Mouse (Mus musculus) liver, adult (tissue): ENCODE measurements at regions not wholly inside any gene's neighbourhood (a gene's known extent, or its start where the extent isn't known, plus 50 kb on each side); places are given as distances from the start of the nearest gene placed in this dataset.

Experiments
- GATA4 ChIP-seq: IDR thresholded peaks from 2 replicates; pipeline ENCODE4 v1.6.1; 2014; ENCODE audit warnings: mild to moderate bottlenecking, low read length; ENCODE audit not compliant: insufficient replicate concordance

DNA sequence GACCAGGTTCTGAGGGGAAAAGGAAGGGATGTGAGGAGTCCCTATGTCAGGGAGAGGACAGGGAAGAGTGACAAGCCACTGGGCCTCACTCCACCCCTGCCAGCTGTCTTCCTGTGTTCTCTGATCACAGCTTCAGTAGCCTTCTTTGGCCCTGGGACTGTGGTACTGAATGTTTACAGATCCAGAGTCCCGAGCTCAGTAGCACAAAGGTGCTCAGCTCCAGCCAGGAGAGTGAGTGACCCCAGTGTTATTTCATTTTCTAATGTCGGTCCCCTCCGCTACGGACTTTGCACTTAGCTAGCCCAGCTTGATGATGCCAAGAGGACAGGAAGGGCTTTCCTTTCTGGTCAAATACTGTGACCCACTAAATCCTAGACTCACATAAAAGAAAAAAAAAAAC lies 104.2 kb downstream of the Foxa2 start:
- peak; percentile 17; the same call in 1 of the 2 replicates for TF ChIP-seq GATA4

DNA sequence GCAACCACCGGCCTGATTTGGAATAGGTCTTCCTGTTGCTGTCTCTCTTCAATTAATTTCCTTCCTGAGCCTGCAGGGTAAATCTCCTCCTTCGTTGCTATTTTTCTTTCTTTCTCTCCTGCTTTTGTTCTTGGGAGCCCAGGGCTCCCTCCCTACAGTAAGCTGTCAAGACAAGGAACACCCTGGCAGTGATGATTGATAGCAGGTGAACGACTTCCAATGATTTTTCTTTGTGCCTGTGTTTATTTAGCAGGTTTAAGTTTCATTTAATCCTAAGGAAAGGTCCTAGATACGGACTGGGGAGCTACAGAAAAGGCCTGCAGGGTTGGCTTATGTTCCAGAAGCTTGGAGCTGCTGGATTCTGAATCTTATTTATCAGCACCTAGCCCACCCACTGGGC lies 105.5 kb downstream of the Foxa2 start:
- TF ChIP-seq GATA4, result no peak

DNA sequence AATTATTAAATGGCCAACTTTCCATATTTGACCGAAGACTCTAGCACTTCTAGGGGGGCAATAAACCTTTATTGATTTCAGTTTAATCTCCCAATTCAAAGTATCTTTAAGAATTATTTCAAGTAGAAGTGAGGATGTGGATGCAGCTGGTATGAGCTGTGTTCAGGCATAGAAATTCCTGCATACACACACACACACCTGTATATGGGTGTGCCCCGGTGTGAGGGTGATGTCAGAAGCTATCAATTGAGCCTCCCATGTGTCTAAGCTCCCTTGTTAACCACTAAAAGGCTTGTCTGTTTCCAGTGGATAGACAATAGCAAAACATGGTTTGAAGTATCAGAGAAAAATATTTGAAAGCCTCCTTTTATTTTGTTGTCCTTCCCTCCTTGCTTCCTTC lies 114.3 kb downstream of the Foxa2 start:
- no peak for TF ChIP-seq GATA4

DNA sequence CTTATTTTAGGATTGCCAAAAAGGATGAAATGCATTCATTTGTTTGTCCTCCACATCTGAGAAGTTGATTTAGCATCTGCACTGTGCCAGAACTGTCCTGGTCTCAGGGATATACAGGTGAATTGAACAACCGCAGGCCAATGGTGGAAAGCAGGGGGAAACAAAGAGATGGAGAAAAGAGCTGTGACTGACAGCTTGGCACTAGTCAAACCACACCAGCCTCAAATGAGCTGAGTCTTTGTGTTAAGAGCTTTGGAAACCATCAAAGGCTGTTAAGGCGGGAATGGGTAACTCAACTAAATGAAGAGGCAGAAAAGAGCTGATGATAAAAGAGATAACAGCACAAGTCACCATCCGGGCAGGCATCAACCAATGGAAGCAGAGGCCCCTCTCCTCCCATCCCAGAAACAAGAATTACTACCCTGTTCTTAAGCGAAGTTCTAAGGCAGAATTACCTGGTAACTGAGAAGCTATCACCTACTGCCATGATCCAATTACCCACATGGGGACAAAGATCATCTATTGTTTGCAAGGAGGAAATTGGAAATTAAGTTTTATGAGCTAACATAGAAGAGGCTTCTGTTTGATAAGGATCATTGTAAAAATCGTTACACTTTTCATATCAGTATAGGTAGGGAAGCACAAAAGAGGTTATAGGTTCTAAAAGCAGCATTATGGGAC lies 117.6 kb downstream of the Foxa2 start:
- no peak for TF ChIP-seq GATA4

DNA sequence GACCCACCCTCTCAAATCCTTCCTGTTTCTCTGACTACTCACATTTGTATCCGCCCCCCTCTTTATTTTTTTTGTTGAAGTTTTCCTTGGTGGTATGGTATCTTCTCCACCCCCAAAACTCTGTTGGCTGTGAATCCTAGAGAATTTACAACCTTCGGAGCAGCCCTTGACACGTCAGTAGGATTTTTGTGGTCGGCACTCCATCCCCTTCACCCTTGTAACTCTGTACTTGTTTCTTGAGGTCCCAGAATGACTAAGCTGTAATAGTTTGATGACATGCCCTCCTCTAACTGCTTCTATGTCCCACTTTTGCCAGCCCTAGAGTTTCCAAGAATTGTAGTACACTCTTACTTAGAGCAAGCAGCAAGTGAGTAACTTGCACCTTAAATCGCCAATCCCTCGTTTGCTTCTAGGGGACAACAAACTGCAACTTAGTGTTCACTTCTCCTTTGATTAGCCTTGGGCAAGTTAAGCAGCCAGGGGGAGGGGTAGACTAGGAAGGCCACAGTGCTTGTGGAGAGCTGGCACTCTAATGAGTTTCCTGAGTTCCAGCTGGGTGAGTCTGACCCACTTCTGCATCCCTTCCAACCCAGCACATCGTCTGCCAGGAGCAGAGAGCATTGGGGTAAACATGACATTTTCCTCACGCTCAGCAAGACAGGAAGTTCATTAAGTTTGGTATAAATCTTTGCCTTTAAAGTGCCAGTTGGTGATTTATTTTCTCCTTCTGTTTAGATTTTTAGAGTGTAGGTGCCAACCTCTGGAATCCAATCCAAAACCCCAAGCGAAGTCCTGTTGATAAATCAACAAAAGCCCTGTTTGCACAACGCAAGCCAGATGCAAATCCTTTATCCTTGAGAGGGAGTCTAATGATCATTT lies 118.7 kb downstream of the Foxa2 start:
- no peak for TF ChIP-seq GATA4

DNA sequence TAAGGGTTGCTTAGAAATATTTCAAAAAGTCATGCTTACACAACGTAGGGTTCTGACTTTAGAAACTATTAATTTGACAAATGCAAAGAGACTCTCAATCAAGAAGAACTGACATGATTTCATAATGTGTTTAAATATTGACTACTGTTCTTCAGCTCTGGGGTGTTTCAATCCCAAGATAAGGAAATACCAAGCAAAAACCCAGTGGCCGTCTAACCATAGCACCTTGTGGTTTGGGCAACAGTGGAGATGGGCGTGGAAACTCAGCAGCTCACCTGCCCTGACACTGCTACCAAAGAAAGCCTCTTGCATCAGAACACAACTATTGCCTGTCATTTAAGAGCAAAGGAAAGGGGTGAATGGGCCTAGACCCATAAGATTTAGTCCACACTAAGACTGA lies 119.9 kb downstream of the Foxa2 start:
- TF ChIP-seq GATA4, result no peak

DNA sequence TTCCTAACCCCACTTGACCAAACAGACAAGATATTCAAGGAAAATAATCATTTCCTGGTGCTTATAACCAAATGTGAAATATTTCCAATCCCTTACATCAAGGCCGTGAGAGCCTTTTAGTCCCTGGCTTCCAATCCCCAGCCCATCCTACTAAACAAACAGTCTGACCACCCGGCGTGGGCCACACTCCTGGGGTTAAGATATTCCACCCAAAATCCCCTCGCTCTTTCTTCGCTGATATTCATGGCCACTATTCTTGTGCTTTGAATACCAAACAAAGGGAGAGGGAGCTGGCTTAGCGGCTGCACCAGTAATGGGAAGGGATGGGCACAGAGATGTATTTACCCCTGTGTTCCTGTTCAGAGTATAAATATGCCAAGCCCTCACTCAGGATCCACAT lies 139.4 kb downstream of the Foxa2 start:
- no peak for TF ChIP-seq GATA4

DNA sequence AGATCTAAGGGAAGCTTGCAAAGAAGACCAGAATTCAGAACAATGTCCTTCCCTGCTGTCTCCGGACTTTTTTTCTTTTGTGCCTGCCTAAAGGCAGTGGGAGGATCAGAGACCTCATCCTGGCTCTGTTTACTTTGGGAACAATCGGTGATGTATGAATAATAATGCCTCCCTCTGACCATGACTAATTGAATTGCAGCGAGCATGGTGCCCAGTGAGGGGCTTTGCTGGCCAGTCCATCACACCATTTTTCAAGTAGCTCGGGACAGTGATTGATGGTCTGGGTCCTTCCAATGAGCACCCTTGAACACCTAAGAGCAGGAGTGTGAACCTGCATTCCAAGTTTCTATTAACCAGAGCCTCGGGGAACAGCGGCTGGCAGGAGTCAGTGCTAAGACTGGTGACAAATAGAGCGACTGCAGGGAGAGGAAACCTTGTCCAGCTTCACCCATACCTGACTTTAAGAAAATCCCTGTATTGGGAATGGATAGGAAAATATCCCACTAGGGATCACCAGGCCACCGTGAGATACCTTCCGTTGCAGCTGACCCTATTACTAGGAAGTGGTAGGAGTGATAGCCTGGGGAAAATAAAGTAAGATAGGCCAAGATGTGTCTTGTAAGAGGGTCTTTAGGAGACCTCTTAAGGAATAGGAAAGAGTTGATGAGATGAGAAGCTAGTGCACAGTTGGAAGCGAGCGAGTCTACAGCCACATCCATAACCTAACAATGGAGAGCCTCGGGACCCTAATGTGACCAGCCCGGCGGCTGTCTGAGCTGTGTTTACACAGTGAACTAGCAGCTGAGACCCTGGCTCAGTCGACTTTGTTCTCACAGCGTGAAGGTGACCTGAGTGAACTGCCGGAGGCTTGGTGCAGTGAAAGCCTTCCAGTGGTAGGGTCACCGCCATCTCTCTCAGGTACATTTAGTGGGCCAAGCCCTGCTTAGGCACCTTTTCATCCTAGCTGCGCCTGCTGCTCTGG lies 140.7 kb downstream of the Foxa2 start:
- TF ChIP-seq GATA4, result no peak

DNA sequence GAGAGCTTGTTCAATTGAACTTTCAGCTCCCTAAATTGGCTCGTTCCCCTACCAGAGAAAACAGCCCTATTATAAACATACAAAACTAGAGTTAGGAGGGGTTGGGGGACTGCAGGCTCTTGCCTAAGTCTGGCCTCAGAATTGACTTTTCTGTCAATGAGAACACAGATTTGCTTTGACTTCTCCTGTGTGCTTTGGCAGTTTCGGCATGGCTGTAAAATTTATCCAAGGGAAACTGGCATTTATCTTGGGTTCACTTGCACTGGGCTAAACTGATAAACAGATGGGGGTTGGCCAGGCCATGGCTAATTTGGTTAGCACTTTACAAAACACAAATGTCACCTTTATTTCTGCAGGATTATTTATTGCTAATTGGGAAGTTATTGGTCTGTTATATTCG lies 141.7 kb downstream of the Foxa2 start:
- TF ChIP-seq GATA4, result peak; percentile 74

DNA sequence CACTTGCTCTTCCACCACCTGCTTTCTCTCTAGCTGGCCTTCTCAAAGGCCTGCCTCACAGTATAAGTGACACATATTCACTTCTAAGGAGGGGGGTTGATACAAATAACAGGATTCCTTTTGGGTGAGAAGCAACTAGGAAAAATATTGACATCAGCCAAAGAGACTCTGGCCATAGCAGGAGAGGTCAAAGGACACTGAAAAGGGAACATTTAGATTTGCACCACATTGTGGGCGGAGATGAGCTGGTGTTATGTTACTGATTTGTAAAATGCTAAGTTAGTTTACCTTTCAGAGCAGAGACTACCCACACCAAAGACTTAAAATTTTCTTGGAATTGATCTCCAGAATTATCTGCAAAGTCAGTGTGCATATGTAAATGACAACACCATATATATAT lies 147.5 kb downstream of the Foxa2 start:
- no peak for TF ChIP-seq GATA4

DNA sequence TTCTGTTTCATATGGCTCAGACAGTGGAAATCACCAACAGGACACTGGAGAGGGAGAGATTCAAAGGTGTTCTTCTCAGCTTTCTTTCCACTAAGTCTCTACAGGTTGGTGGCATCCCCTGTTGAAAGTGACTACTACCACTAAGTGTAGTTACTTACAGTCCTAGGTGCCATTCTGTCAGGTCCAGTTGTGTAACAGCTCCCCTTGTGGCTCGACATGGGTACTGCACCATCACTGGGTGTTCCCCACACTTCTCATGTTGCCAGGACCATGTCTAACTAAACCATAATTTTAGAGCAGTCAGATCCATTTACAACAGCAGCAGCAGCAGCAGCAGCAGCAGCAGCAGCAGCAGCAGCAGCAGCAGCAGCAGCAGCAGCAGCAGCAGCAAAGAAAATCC lies 151.1 kb downstream of the Foxa2 start:
- no peak for TF ChIP-seq GATA4

DNA sequence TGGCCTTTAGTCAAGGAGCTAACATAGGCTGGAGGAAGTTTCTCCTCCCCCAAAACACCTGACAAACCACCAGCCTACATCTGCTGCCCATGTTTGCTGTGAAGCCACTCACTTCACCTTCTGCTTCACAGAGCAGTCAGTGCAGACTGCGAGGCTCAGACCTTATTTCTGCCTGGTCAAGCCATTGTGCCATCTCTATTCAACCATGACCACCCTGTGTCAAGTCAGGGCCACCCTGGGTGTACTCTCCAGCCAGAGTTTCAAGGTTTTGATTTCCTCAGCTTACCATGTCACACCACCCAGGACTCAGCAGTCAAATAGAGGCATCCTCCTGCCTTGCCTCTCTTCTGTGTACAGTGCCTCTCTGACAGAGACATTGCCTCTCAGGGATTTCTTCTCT lies 152.6 kb downstream of the Foxa2 start:
- TF ChIP-seq GATA4, result no peak

DNA sequence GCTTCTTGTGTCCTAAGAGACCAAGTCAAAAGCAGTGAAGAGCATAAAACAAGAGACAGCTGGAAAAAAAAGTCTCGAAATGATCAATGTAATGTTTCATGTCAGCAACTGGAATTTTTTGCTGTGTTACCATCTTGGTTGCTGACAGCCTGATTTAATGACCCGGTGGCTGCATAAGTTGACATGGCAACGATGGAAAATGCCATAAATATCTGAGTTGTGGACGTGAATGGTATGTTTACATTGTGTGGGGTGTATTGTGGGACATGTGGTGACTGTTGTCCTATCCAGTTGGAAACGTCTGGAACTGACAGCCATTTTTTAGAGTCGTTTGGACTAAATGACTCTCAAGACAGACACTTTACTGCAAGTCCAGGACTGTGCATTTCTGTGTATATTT lies 160.6 kb downstream of the Foxa2 start:
- TF ChIP-seq GATA4, result no peak

DNA sequence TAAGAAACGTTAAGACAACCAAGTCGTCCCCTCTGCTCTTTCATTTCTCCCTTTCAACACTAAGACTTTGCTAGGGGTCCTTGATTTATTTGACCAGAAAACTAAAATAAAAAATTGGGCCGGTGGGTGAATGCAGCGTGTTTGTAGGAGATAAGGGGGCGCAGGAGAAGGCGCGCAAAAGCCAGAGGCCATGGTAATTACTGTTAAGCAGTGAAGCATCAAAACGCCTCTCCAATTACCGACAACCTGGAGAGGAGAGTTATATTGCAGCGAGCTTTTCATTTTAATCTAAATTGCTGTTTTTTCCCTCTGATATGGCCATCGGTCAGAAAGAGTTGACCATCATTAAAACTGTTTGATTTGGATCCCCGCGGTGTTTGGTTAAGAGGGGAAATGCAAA lies 168.9 kb downstream of the Foxa2 start:
- no peak for TF ChIP-seq GATA4

DNA sequence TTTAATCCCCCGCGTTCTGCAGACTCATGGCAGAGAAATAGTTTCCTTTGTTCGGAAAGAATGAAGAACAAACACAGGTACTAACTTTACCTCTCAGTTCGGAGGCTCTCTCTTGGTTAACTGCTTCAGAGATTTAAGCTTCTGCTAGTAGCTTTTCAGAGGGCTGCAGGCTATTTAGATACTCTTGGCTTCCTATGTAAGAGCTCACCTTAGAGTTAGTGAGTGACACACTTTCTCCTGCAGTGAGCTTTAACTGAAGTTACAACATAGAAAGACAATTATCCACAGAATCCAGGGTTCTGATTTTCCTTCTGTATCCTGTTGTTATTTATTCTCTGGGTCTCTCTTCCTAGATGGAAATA lies 169.2 kb downstream of the Foxa2 start:
- no peak for TF ChIP-seq GATA4

DNA sequence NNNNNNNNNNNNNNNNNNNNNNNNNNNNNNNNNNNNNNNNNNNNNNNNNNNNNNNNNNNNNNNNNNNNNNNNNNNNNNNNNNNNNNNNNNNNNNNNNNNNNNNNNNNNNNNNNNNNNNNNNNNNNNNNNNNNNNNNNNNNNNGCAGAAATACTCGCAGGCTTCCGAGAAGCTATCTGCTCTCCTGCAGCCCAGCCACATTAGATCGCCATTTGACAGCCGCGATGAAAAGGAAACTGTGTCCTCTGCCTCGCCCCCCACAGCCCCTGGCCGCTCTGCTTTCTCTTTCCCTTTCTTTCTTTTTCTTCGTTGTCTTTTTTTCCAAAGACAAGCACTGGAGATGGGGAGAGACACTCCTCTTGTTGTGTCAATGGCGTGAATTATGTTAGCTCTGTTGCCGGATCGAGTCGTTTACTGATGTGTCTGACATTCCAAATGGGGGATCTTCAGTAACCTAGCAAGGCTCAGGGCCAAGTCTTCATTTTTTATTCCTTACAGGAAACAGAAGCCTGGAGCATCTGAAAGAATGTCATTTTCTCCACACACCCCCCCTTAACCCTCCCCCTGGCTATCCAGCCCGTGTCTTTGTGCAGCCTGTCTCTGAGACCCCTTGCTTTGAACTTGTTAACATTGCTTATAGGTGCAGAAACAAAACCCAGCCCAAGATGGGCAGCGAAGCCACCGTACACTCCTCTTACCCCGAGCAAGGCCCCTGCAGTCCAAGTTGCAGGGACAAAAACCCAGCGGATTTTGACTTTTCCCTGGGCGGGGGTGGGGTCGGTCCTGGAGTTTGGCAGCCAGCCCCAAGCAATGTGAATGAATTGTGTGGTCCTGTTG lies 169.8 kb downstream of the Foxa2 start:
- TF ChIP-seq GATA4, result no peak
